In the genomic region with DNA sequence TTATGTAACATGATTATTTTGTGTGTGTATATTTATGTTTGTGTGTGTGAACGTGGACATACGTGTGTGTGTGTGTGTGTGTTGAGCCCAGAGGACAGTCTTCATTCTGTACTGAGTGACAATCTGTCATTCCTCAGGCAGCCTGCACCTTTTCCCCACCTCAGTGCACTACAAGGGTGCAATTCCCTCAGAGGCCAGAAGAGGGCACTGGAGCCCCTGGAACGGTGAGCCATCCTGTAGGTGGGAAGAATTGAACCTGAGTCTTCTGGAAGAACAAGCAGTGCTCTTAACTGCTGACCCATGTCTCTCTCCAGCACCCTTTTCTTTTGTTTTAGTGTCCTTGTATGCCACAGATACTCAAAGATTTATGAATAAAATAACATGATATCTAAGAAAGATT, we compare ENCODE assay signal across 8 mouse cellular contexts. TPM values are rescaled to one million over a fixed set of nuclear protein-coding genes. Genes with fewer than 3 reads are reported as not detected.
DNase-seq lines count a peak whose midpoint lies in the region; ATAC-seq and TF ChIP-seq lines count a peak whose summit lies in the region.

No protein-coding gene starts in this region.

- H3K4me3 ChIP-seq in bone marrow macrophage, adult 2 months (ENCODE audit: insufficient read depth, low read length), result no peak overlapping the region
- no peak overlapping the region for H3K4me3 ChIP-seq in lung, adult 2 months (replicated peaks; ENCODE audit: extremely low read depth, low read depth, low read length)
- H3K4me3 ChIP-seq in spleen, adult 2 months (ENCODE audit: extremely low read depth, insufficient read depth, insufficient read length), result no peak overlapping the region

- H3K4me1 ChIP-seq in bone marrow macrophage, adult 2 months (ENCODE audit: control insufficient read depth, insufficient read depth, low read length), result peaks cover 11% of the 10 kb centered on the region
- H3K4me1 ChIP-seq in lung, adult 2 months (ENCODE audit: control insufficient read depth, insufficient read depth, low read length), result 0 out of 2 replicates have a peak, but pooled peaks cover 4% of the 10 kb centered on the region
- H3K4me1 ChIP-seq in spleen, adult 2 months (ENCODE audit: control insufficient read depth, insufficient read depth, insufficient read length), result peaks cover 10% of the 10 kb centered on the region; the same call in 1 of the 2 replicates

- 14% methylated on average over 3 of the region's 3 CpGs for WGBS in lung, adult 2 months
- WGBS in spleen, adult 2 months, result 45% methylated on average over 3 of the region's 3 CpGs

- peak; percentile 32 for DNase-seq in gastrocnemius, adult 18-20 months (ENCODE audit: low spot score)
- no peak for DNase-seq in gastrocnemius, adult 8-10 months (ENCODE audit: low spot score in 2 of 2)
- peak; percentile 32 for DNase-seq in ovary, postnatal 14 days (ENCODE audit: low spot score)
- no peak for DNase-seq in ovary, adult 18-20 months (ENCODE audit: low spot score)
- peak; percentile 66 for DNase-seq in lung, adult 2 months
- DNase-seq in spleen, adult 2 months (ENCODE audit: low read depth in 1 of 2, low spot score in 2 of 2), result peak in 1 of 2 experiments; percentile 63

- H3K27me3 ChIP-seq in spleen, adult 2 months (ENCODE audit: control insufficient read depth, insufficient read depth, low read length), result no peaks in the 10 kb centered on the region

- no peak overlapping the region for H3K27ac ChIP-seq in bone marrow macrophage, adult 2 months (ENCODE audit: insufficient read depth, low read depth, low read length)
- H3K27ac ChIP-seq in spleen, adult 2 months (ENCODE audit: insufficient read depth, low read length), result no peak overlapping the region

- H3K36me3 ChIP-seq in spleen, adult 2 months (ENCODE audit: control insufficient read depth, insufficient read depth, low read length), result no peaks in the 10 kb centered on the region

- peak; percentile 91 for TF ChIP-seq CTCF in bone marrow macrophage, adult 2 months (IDR thresholded peaks at IDR 0.05; ENCODE audit: low read depth, low read length)
- TF ChIP-seq CTCF in lung, adult 2 months (IDR thresholded peaks at IDR 0.05; ENCODE audit: insufficient read depth, low read length), result peak; percentile 86
- TF ChIP-seq CTCF in spleen, adult 2 months (IDR thresholded peaks at IDR 0.05; ENCODE audit: extremely low read depth, insufficient read depth, insufficient read length, insufficient replicate concordance), result peak; percentile 79; the same call in 1 of the 2 replicates

- TF ChIP-seq POLR2A in bone marrow macrophage, adult 2 months (IDR thresholded peaks at IDR 0.05; ENCODE audit: borderline replicate concordance, low read depth, low read length), result no peak
- no peak for TF ChIP-seq POLR2A in lung, adult 2 months (IDR thresholded peaks at IDR 0.05; ENCODE audit: borderline replicate concordance, extremely low read depth, low read depth, low read length)
- no peak for TF ChIP-seq POLR2A in spleen, adult 2 months (IDR thresholded peaks at IDR 0.05; ENCODE audit: low read depth, low read length)

- peak; percentile 61 for ATAC-seq in erythroblast, adult 5-6 weeks (replicated peaks; ENCODE audit: low FRiP score, poor library complexity, severe bottlenecking)

RNA-seq across cellular contexts. Expression of gene Sema4f, which starts 23.7 kb away (rescaled TPM):
- under 1 TPM in 1 of 2 experiments, not detected in 1; 0.07 TPM for total RNA-seq in gastrocnemius, adult 18-20 months (2021)
- total RNA-seq in gastrocnemius, adult 8-10 months (2022), result under 1 TPM in 1 of 4 experiments, not detected in 3; 0.61 TPM
- not detected in 2 replicates for polyA plus RNA-seq in bone marrow macrophage, adult 2 months (2012; ENCODE audit: insufficient read depth, insufficient read length, missing spikeins)
- not detected in 2 replicates for total RNA-seq in erythroblast, adult 5-6 weeks (2015; ENCODE audit: low replicate concordance)
- not detected in 2 replicates for total RNA-seq in erythroblast, adult 5-6 weeks (2017; ENCODE audit: low replicate concordance)
- polyA plus RNA-seq in lung, adult 2 months (2012; rRNA removed), result 15.3 and 18.3 TPM in 2 replicates
- polyA plus RNA-seq in spleen, adult 2 months (2012; rRNA removed), result 3.2 TPM in 2 replicates

RNA-seq across cellular contexts. Expression of gene M1ap, which starts 30.8 kb away (rescaled TPM):
- not detected for total RNA-seq in gastrocnemius, adult 18-20 months (2021)
- not detected for total RNA-seq in gastrocnemius, adult 8-10 months (2022)
- 2.4 and 7.0 TPM in 2 replicates for polyA plus RNA-seq in bone marrow macrophage, adult 2 months (2012; ENCODE audit: insufficient read depth, insufficient read length, missing spikeins)
- total RNA-seq in erythroblast, adult 5-6 weeks (2015; ENCODE audit: low replicate concordance), result 2.7 and 25.6 TPM in 2 replicates
- total RNA-seq in erythroblast, adult 5-6 weeks (2017; ENCODE audit: low replicate concordance), result 8.2 and 16.6 TPM in 2 replicates
- 2.3 and 3.5 TPM in 2 replicates for polyA plus RNA-seq in lung, adult 2 months (2012; rRNA removed)
- 2.6 and 2.8 TPM in 2 replicates for polyA plus RNA-seq in spleen, adult 2 months (2012; rRNA removed)

Comparison
In these comparisons a context has a peak if more than half of its experiments do, and no peak if none do; other contexts are left out.
1. DNase-seq: peak in gastrocnemius, adult 18-20 months (single experiment), ovary, postnatal 14 days (single experiment) and lung, adult 2 months (single experiment); none in gastrocnemius, adult 8-10 months (0 of 2) and ovary, adult 18-20 months (single experiment).
2. Peak in every context shown above with its lines, with median percentiles within 50 percentile points of each other: CTCF ChIP-seq.